Mouse (Mus musculus) stomach, embryonic 16.5 days (tissue): Measurements from ENCODE around the gene Fam3a. TPM values are rescaled to one million over a fixed set of nuclear protein-coding genes. Genes with fewer than 3 reads are reported as not detected.

Experiments
- ATAC-seq: fragments of 200-750 bp; cut with Nextera tagmentation; 2 replicates; pipeline ENCODE4 v1.8.0; 2017; ENCODE audit warnings: moderate number of reproducible peaks, moderate TSS enrichment; ENCODE audit not compliant: insufficient read depth, low FRiP score
- H3K27ac ChIP-seq: fragments of 300-500 bp; sonication (generic); 2 replicates; pipeline ENCODE4 v1.5.1; 2014; ENCODE audit warnings: low read length
- H3K27me3 ChIP-seq: fragments of 300-500 bp; sonication (generic); 2 replicates; pipeline ENCODE4 v1.6.1; 2014; ENCODE audit warnings: low read length, control low read depth, mixed read lengths; ENCODE audit not compliant: control insufficient read depth, insufficient read depth
- H3K36me3 ChIP-seq: fragments of 300-500 bp; sonication (generic); 2 replicates; pipeline ENCODE4 v1.6.1; 2014; ENCODE audit warnings: low read length; ENCODE audit not compliant: control insufficient read depth, insufficient read depth
- H3K4me1 ChIP-seq: fragments of 300-500 bp; sonication (generic); 2 replicates; pipeline ENCODE4 v1.6.1; 2014; ENCODE audit warnings: low read length, control low read depth, mixed read lengths; ENCODE audit not compliant: control insufficient read depth, insufficient read depth
- H3K4me2 ChIP-seq: fragments of 300-500 bp; sonication (generic); 2 replicates; pipeline ENCODE4 v1.6.1; 2014; ENCODE audit warnings: low read depth, low read length, mixed read lengths
- H3K4me3 ChIP-seq: fragments of 300-500 bp; sonication (generic); replicated peaks from 2 replicates; pipeline ENCODE4 v1.5.1; 2014; ENCODE audit warnings: mild to moderate bottlenecking, low read length
- H3K9ac ChIP-seq: fragments of 300-500 bp; sonication (generic); 2 replicates; pipeline ENCODE4 v1.6.1; 2014; ENCODE audit warnings: low read length
- H3K9me3 ChIP-seq: fragments of 300-500 bp; sonication (generic); replicated peaks from 2 replicates; pipeline ENCODE4 v1.6.1; 2016; ENCODE audit warnings: low read length, control low read depth; ENCODE audit not compliant: control insufficient read depth
- WGBS: fragments of 180-500 bp; shearing (Covaris S2); extraction: QIAGEN DNeasy Blood & Tissue Kit; methylation state at CpG from one replicate; pipeline ENCODE4 v1.1.7; 2014; 5-methylcytosine and 5-hydroxymethylcytosine counted together
- polyA plus RNA-seq: library from polyadenylated mRNA; unstranded; fragments of >200 nt; fragmentation: Nextera tagmentation; extraction: Ambion mirVana; gene quantifications from 2 replicates; pipeline ENCODE4 v1.2.1, GENCODE M21; 2015

The Fam3a gene
- polyA plus RNA-seq, 1 experiment from 2014 or later, result 36.2 TPM

- Histone ChIP-seq H3K27ac (no peak overlapping the region), H3K36me3 (no peaks in the 10 kb centered on the region), H3K27me3 (no peaks in the 10 kb centered on the region), H3K9ac (no peak overlapping the region), H3K4me2 (no peak overlapping the region), H3K4me3 (no peak overlapping the region), H3K9me3 (no peaks in the 10 kb centered on the region), H3K4me1 (no peaks in the 10 kb centered on the region)
- ATAC-seq, result peak; percentile 71
Measured at GRCm38 (mm10) chrX:74413377-74413776, 20.3 kb upstream of the Fam3a start.

DNA sequence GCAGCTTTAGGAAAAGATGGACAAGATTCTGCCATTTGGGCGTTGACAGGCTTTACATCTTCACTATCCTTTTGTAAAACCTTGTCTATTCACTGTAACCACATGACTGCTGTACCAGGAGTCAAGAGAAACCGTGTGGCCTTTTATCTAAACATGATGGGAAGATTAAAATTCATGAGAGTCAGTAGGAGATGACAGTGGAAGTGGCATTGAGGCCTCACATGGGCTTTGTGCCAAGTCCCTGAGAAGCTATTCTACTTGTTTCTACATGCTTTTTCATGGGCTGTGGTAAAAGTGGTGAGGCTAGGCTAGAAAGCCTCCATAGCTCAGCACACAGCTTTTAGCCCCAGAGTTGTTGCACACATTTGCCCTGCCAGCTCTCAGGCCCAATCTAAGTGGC is 15.3 kb upstream of the Fam3a start:
- 40% methylated on average over 2 of the region's 2 CpGs for WGBS
- Histone ChIP-seq H3K4me1 (no peaks in the 10 kb centered on the region), H3K4me2 (no peak overlapping the region), H3K9ac (no peak overlapping the region), H3K4me3 (no peak overlapping the region), H3K9me3 (no peaks in the 10 kb centered on the region), H3K36me3 (no peaks in the 10 kb centered on the region), H3K27ac (no peak overlapping the region), H3K27me3 (no peaks in the 10 kb centered on the region)
- ATAC-seq, result no peak

GRCm38 (mm10) chrX:74400136-74400535 is 7.1 kb upstream of the Fam3a start:
- WGBS, result 77% methylated on average over 3 of the region's 3 CpGs
- H3K9me3 ChIP-seq, result no peaks in the 10 kb centered on the region
- no peaks in the 10 kb centered on the region for H3K27me3 ChIP-seq
- no peak overlapping the region for H3K9ac ChIP-seq
- H3K4me1 ChIP-seq, result no peaks in the 10 kb centered on the region
- no peak for ATAC-seq
- no peak overlapping the region for H3K4me3 ChIP-seq
- H3K36me3 ChIP-seq, result no peaks in the 10 kb centered on the region
- no peak overlapping the region for H3K27ac ChIP-seq
- H3K4me2 ChIP-seq, result no peak overlapping the region

DNA sequence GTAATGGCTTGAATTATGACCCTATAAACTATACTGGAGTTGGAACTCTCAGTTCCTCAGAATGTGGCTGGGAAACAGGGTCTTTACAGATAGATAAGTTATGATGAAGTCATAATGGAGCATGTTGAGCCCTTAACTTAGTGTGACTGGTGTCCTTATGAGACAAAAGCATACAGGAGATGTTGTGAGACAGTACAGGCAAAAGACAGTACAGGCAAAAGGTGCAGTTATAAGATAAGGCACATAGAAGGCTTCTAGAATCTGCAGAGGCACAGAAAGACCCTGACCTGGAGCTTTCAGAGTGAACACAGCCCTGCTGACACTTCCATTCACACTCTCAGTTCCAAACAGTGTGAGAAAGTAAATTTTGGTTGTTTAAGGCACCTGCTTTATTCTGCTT is 4.9 kb downstream of the Fam3a start:
- no peak overlapping the region for H3K4me2 ChIP-seq
- no peak overlapping the region for H3K4me3 ChIP-seq
- no peaks in the 10 kb centered on the region for H3K36me3 ChIP-seq
- H3K9ac ChIP-seq, result no peak overlapping the region
- H3K9me3 ChIP-seq, result no peaks in the 10 kb centered on the region
- no peaks in the 10 kb centered on the region for H3K4me1 ChIP-seq
- no peak overlapping the region for H3K27ac ChIP-seq
- H3K27me3 ChIP-seq, result no peaks in the 10 kb centered on the region
- ATAC-seq, result no peak

GRCm38 (mm10) chrX:74384451-74384850 is 8.6 kb downstream of the Fam3a start:
- H3K27me3 ChIP-seq, result no peaks in the 10 kb centered on the region
- no peaks in the 10 kb centered on the region for H3K36me3 ChIP-seq
- WGBS, result 80% methylated on average over 2 of the region's 2 CpGs
- H3K4me3 ChIP-seq, result no peak overlapping the region
- H3K27ac ChIP-seq, result no peak overlapping the region
- no peak overlapping the region for H3K9ac ChIP-seq
- no peaks in the 10 kb centered on the region for H3K4me1 ChIP-seq
- no peak for ATAC-seq
- H3K9me3 ChIP-seq, result no peaks in the 10 kb centered on the region
- H3K4me2 ChIP-seq, result no peak overlapping the region

GRCm38 (mm10) chrX:74372888-74373549 is 20.1 kb downstream of the Fam3a start, which contains the start of the genes Ubl4a and Slc10a3:
Ubl4a (minus strand) TSS chrX:74373218.
Slc10a3 (minus strand) TSS chrX:74373349.
- Histone ChIP-seq H3K4me2 (peak within 1 kb of the TSS; percentile 60), H3K9ac (peak within 1 kb of the TSS; percentile 72), H3K27me3 (no peaks in the 10 kb centered on the region), H3K9me3 (no peaks in the 10 kb centered on the region), H3K4me3 (peak within 1 kb of the TSS; percentile 57), H3K36me3 (0 out of 2 replicates have a peak, but pooled peaks cover 7% of the 10 kb centered on the region), H3K4me1 (0 out of 2 replicates have a peak, but pooled peaks cover 3% of the 10 kb centered on the region), H3K27ac (no peak within 1 kb of the TSS)
- ATAC-seq, result peak; percentile 91
- WGBS, result 27% methylated on average over 32 of the region's 32 CpGs

GRCm38 (mm10) chrX:74368209-74368909 is 24.7 kb downstream of the Fam3a start:
- Histone ChIP-seq H3K4me1 (peaks cover 9% of the 10 kb centered on the region; the same call in 1 of the 2 replicates), H3K27ac (peak overlapping the region; percentile 72), H3K4me3 (peak overlapping the region; percentile 68), H3K27me3 (no peaks in the 10 kb centered on the region), H3K4me2 (peak overlapping the region; percentile 67), H3K9ac (peak overlapping the region; percentile 84), H3K9me3 (no peaks in the 10 kb centered on the region), H3K36me3 (0 out of 2 replicates have a peak, but pooled peaks cover 9% of the 10 kb centered on the region)
- 15% methylated on average over 39 of the region's 49 CpGs for WGBS
- peak; percentile 86 for ATAC-seq

DNA sequence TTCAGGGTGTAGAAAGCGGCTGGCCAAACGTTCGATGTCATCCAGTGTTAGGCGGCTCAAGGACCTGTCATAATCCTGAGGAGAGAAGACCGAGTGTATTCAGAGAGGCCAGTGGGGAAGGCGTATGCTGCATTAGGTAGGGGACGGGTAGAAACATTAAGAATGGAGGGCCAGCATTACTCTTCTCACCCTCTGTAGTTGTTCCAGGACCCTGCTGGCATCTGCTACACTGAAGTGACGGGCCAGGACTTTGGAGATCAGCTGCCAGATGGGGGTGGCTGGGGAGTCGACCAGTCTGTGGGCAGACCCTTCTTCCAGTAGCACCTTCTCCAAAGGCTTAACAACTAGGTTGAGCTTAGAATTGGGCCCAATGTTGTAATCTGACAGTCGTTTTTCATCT is 25.6 kb downstream of the Fam3a start:
- ATAC-seq, result no peak

DNA sequence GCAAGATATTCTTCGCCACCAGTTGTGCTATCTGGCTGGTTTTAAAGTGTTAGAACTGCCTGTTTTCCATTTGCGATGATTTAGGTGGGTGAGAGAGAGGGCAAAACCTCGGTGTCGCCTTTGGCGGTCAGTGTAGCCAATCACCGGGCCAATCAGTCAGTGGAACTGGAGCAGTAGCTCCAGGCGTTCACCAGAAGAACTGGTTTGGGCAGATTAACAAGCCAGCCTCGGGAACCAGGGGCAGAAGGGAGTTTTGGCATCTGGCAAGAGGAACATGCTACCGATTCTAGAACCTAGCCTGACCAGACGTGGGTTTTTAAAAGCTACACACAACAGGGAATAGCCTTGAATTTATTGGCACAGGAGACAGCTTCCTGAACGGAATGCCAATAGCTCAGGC is 33.9 kb downstream of the Fam3a start:
- Histone ChIP-seq H3K9me3 (no peaks in the 10 kb centered on the region), H3K4me3 (no peak overlapping the region), H3K27me3 (no peaks in the 10 kb centered on the region), H3K4me2 (no peak overlapping the region; the same call in 1 of the 2 replicates), H3K27ac (no peak overlapping the region), H3K9ac (no peak overlapping the region), H3K4me1 (no peaks in the 10 kb centered on the region), H3K36me3 (no peaks in the 10 kb centered on the region)
- 32% methylated on average over 11 of the region's 11 CpGs for WGBS
- no peak for ATAC-seq

More for the DNA sequence above, 25.6 kb downstream of the Fam3a start:
- H3K9ac ChIP-seq, result peak overlapping the region; percentile 84
- 0 out of 2 replicates have a peak, but pooled peaks cover 9% of the 10 kb centered on the region for H3K36me3 ChIP-seq
- WGBS, result 53% methylated on average over 10 of the region's 10 CpGs
- H3K4me2 ChIP-seq, result peak overlapping the region; percentile 67
- peak overlapping the region; percentile 68 for H3K4me3 ChIP-seq
- H3K27me3 ChIP-seq, result no peaks in the 10 kb centered on the region
- H3K9me3 ChIP-seq, result no peaks in the 10 kb centered on the region
- no peak overlapping the region for H3K27ac ChIP-seq
- H3K4me1 ChIP-seq, result peaks cover 9% of the 10 kb centered on the region; the same call in 1 of the 2 replicates
